Mouse (Mus musculus) kidney, embryonic 14.5 days (tissue): Measurements from ENCODE around the gene Clptm1. TPM values are rescaled to one million over a fixed set of nuclear protein-coding genes. Genes with fewer than 3 reads are reported as not detected.

Source experiments
- ATAC-seq: fragments of 200-750 bp; cut with Nextera tagmentation; 2 replicates; pipeline ENCODE4 v1.8.0; 2017; ENCODE audit warnings: moderate number of reproducible peaks, mild to moderate bottlenecking, moderate TSS enrichment, moderate library complexity; ENCODE audit not compliant: low FRiP score, low TSS enrichment
- H3K27ac ChIP-seq: fragments of 300-500 bp; sonication (generic); 2 replicates; pipeline ENCODE4 v1.5.1; 2014; ENCODE audit warnings: low read depth, mild to moderate bottlenecking, low read length, moderate library complexity, mixed read lengths
- H3K27me3 ChIP-seq: fragments of 300-500 bp; sonication (generic); 2 replicates; pipeline ENCODE4 v1.6.1; 2014; ENCODE audit warnings: mild to moderate bottlenecking, low read length; ENCODE audit not compliant: control insufficient read depth, insufficient read depth
- H3K36me3 ChIP-seq: fragments of 300-500 bp; sonication (generic); 2 replicates; pipeline ENCODE4 v1.6.1; 2014; ENCODE audit warnings: low read length, mixed read lengths; ENCODE audit not compliant: control insufficient read depth, insufficient read depth
- H3K4me1 ChIP-seq: fragments of 300-500 bp; sonication (generic); 2 replicates; pipeline ENCODE4 v1.6.1; 2014; ENCODE audit warnings: low read length, mixed read lengths; ENCODE audit not compliant: control insufficient read depth, insufficient read depth
- H3K4me2 ChIP-seq: fragments of 300-500 bp; sonication (generic); replicated peaks from 2 replicates; pipeline ENCODE4 v1.6.1; 2014; ENCODE audit warnings: low read depth, mild to moderate bottlenecking, low read length
- H3K4me3 ChIP-seq: fragments of 300-500 bp; sonication (generic); 2 replicates; pipeline ENCODE4 v1.5.1; 2014; ENCODE audit warnings: mild to moderate bottlenecking, low read length
- H3K9ac ChIP-seq: fragments of 300-500 bp; sonication (generic); 2 replicates; pipeline ENCODE4 v1.6.1; 2014; ENCODE audit warnings: low read depth, mild to moderate bottlenecking, low read length, moderate library complexity
- H3K9me3 ChIP-seq: fragments of 300-500 bp; sonication (generic); 2 replicates; pipeline ENCODE4 v1.6.1; 2016; ENCODE audit warnings: low read length; ENCODE audit not compliant: control insufficient read depth
- WGBS: fragments of 180-500 bp; shearing (Covaris S2); extraction: QIAGEN DNeasy Blood & Tissue Kit; methylation state at CpG from one replicate; pipeline ENCODE4 v1.1.7; 2014; 5-methylcytosine and 5-hydroxymethylcytosine counted together
- polyA plus RNA-seq: library from polyadenylated mRNA; unstranded; fragments of >200 nt; fragmentation: Nextera tagmentation; extraction: Ambion mirVana; gene quantifications from 2 replicates; pipeline ENCODE4 v1.2.1, GENCODE M21; 2014

Gene Clptm1
- polyA plus RNA-seq, 1 experiment from 2014 or later = 101 TPM

DNA sequence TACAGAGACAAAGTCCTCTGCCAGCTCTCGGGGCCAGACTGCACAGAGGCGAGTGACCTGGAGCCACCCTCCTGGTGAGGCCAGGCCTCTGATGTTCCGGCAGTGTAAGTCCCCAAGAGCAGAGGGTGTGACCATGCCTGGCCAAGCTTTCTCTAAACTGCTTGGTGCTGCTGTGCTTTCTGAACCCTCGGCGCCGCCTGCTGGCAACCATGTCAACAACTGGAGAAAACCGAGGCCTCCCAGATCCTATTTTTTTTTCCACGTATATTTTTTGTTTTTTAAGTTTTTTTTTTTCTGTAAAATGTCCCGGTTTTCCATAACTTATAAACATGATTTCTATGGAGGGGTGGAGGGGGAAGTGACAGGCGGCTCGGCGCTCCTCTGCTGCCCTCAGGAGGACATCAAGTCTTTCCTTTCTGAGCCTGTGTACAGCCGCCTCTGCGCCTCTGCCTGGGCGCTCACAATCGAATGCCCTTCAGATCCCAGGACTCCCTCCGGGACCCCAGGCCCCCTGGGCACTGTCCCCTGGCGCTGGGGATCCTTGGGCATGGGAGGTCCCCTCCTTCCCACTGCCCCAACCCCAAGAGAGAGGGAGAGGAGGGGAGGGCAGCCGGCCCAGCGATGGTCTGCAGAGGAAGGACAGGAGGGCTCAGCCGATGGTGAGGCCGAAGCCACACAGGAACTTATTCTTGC lies 36.4 kb upstream of the Clptm1 start:
- Histone ChIP-seq H3K27me3 (no peaks in the 10 kb centered on the region), H3K4me2 (no peak overlapping the region)

DNA sequence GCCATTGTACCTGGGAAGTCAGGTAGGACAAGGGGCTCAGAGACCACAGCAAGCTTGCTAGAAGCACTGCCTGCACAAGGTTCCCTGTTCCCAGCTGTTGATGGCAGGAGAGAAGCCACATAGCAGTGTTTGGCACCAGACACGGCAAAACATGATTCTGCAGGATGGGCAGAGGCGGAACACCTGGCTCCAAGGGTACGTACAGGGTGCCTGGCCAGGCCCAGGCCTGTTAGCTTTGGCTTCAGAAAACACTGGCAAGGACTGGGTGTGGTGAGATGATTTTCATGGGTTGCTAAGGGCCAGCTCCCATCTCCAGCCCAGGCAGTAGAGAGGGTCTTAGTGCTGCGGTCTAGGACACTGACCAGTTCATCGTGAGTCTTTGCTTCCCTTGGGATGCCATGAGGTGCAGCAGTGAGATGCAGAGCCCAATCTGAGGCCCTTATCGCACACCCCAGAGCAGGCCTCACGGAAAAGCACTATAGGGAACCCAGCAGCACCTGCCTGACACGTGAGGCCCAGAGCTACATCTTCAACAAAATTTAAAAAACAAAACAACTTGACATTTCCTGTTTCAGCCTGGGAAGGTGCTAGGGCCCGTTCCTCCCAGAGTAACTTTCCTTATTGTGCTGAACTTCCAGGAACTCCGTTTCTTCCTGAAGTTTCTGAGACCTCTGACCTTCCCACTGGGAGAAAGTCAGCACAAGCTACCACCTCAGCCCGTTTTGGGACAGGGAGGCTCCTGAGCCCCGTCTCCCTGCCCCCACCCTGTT lies 35.7 kb upstream of the Clptm1 start:
- Histone ChIP-seq H3K4me3 (no peak overlapping the region), H3K36me3 (peaks cover 29% of the 10 kb centered on the region), H3K9ac (peak overlapping the region; percentile 28; the same call in 1 of the 2 replicates), H3K27me3 (no peaks in the 10 kb centered on the region), H3K4me1 (peaks cover 8% of the 10 kb centered on the region; the same call in 1 of the 2 replicates), H3K9me3 (no peaks in the 10 kb centered on the region), H3K27ac (peak overlapping the region; percentile 30; the same call in 1 of the 2 replicates), H3K4me2 (no peak overlapping the region)
- WGBS = 67% methylated on average over 12 of the region's 12 CpGs
- ATAC-seq = no peak

More for the DNA sequence above, 36.4 kb upstream of the Clptm1 start:
- Histone ChIP-seq H3K9me3 (no peaks in the 10 kb centered on the region), H3K9ac (peak overlapping the region; percentile 28; the same call in 1 of the 2 replicates), H3K27ac (peak overlapping the region; percentile 30; the same call in 1 of the 2 replicates), H3K36me3 (peaks cover 31% of the 10 kb centered on the region), H3K4me1 (peaks cover 8% of the 10 kb centered on the region; the same call in 1 of the 2 replicates), H3K4me3 (no peak overlapping the region)
- ATAC-seq = peak; percentile 65
- 32% methylated on average over 22 of the region's 22 CpGs for WGBS

DNA sequence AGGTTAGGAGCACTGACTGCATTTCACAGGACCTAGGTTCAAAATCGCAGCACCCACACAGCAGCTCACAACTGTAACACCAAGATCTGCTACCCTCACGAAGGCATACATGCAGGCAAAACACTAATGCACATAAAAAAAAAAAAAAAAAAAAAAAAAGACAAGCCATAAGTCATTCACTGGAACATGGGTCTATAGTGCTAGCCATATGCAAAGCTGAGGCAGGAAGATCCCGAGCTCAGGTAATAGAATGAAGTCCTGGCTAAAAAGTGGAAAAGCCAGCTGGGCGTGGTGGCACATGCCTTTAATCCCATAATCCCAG lies 35.0 kb upstream of the Clptm1 start:
- Histone ChIP-seq H3K4me3 (no peak overlapping the region), H3K4me1 (peaks cover 11% of the 10 kb centered on the region; the same call in 1 of the 2 replicates), H3K36me3 (peaks cover 29% of the 10 kb centered on the region), H3K4me2 (no peak overlapping the region), H3K27me3 (no peaks in the 10 kb centered on the region), H3K9me3 (no peaks in the 10 kb centered on the region), H3K27ac (no peak overlapping the region), H3K9ac (no peak overlapping the region)
- no peak for ATAC-seq
- WGBS = 71% methylated on average over 4 of the region's 4 CpGs

DNA sequence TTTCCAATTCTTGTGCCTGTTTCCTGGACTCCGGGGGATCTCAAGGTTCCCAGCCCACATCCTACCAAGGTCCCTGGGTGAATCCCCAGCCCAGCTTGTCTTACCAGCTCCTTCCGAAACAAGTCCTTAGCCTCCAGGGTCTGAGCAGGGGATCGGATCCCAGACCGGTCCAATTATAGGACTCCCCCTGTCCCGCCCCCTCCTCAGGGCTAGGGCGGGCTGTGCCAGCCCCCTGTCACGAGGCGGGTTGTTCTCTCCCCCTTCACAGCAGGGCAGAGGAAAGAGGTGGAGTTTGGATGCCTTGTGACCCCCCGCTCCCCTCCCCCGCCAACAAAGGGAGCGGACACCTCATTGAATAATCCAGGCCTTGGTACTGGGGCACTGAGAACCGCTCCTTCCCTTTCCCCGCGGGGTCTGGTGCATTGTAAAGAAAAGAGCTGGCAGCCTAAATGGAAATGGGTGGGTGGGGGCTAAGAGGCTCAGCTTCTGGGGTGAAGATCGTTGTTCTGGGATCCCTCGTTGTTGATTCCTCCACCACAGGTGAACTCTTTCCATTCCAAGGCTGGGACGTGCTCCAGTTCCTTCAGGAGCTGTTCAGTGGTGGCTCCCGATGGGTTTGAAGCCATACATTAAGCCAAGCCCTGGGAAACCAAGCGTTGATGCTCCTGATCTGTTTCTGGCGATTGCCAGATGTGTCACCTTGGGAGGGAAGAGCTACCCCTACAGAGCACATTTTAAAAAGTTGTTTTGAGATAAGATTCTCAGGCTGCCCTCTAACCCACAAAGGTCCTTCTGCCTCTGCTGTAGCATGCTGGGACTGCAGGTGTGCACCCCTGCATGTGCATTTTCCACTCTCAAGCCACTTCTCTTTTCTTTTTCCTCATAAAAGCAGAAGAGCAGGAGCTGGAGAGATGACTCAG lies 34.3 kb upstream of the Clptm1 start, which contains the start of gene Apoe:
Gene Apoe (minus strand): TSS at position 282 of the 920 bp plus-strand sequence.
- 0 out of 2 replicates have a peak within 1 kb of the TSS, but pooled peaks have one; percentile 6 for H3K27ac ChIP-seq

DNA sequence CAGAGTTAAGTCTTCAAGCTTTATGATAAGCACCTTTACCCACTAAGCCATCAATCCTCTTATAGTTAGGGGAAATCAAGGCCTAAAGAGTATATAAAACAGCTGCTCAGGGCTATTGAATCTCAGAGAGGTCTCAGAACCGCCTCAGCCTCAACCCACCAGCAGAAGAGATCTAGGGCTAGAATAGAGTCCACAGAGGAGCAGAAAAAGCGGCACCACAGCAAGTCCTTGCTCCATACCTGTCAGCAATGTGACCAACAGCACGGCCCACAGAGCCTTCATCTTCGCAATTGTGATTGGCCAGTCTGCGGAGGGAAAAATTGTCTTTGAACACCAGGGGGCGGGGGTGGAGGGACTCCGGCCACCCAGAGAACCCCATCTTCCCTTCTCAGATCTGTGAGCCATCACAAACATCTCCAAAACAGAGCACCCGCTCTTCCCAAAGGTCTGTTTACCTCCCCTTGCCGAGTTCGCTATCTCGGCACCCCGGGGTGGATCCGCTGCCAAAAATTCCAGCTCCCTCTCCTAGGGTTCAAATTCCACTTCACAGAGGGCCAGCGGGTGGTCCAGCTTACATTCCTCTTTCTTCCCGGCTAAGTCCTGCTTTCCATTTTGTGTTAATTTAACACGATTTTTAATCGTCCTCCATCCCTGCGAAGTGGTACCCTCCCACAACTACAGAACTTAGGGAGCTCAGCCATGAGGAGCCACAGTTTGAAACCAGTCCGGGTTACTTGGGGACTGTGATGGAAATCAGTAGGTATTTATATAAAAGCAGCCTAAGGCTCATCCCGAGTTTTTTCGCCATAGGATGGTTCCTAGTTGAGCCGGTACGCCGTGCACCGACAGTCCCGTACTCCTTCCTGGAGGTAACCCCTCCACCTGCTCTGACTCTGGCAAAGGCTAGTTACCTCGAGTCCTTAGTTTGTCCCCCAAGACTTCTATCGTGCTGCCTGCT lies 33.4 kb upstream of the Clptm1 start:
- Histone ChIP-seq H3K27ac (0 out of 2 replicates have a peak overlapping the region, but pooled peaks have one; percentile 6), H3K4me3 (peak overlapping the region; percentile 21), H3K4me1 (peaks cover 16% of the 10 kb centered on the region; the same call in 1 of the 2 replicates)

More for the DNA sequence above, 34.3 kb upstream of the Clptm1 start, which contains the start of gene Apoe:
- Histone ChIP-seq H3K27me3 (no peaks in the 10 kb centered on the region), H3K9me3 (no peaks in the 10 kb centered on the region), H3K4me3 (peak within 1 kb of the TSS; percentile 21), H3K9ac (peak within 1 kb of the TSS; percentile 46), H3K36me3 (peaks cover 24% of the 10 kb centered on the region), H3K4me1 (peaks cover 12% of the 10 kb centered on the region; the same call in 1 of the 2 replicates), H3K4me2 (peak within 1 kb of the TSS; percentile 60)
- 3% methylated on average over 20 of the region's 20 CpGs for WGBS
- peak; percentile 36 for ATAC-seq

DNA sequence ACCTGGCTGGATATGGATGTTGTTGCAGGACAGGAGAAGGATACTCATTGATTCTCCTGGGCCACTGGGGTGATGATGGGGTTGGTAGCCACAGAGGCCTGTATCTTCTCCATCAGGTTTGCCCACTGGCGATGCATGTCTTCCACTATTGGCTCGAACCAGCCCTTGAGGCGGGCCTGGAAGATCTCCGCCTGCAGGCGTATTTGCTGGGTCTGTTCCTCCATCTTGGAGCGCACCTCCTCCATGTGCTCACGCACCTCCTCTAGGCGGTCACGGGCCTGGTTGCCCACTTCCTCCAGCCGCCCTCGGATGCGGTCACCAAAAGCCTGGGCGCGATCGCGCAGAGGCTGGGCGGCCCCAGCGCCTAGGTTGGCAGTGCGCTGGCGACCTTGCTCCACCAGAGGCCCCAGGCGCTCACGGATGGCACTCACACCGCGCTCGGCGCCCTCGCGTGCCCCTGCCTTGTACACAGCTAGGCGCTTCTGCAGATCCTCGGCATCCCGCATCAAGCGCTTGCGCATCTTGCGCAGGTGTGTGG lies 31.6 kb upstream of the Clptm1 start:
- Histone ChIP-seq H3K36me3 (no peaks in the 10 kb centered on the region), H3K9ac (no peak overlapping the region), H3K4me2 (no peak overlapping the region), H3K27me3 (no peaks in the 10 kb centered on the region), H3K27ac (no peak overlapping the region), H3K4me3 (no peak overlapping the region), H3K4me1 (peaks cover 23% of the 10 kb centered on the region; the same call in 1 of the 2 replicates), H3K9me3 (no peaks in the 10 kb centered on the region)
- ATAC-seq = no peak
- 97% methylated on average over 34 of the region's 34 CpGs for WGBS

More for the DNA sequence above, 33.4 kb upstream of the Clptm1 start:
- Histone ChIP-seq H3K4me2 (peak overlapping the region; percentile 60), H3K9me3 (no peaks in the 10 kb centered on the region), H3K36me3 (peaks cover 16% of the 10 kb centered on the region), H3K9ac (peak overlapping the region; percentile 46), H3K27me3 (no peaks in the 10 kb centered on the region)
- ATAC-seq = peak; percentile 8; the same call in 1 of the 2 replicates
- WGBS = 1% methylated on average over 28 of the region's 28 CpGs

DNA sequence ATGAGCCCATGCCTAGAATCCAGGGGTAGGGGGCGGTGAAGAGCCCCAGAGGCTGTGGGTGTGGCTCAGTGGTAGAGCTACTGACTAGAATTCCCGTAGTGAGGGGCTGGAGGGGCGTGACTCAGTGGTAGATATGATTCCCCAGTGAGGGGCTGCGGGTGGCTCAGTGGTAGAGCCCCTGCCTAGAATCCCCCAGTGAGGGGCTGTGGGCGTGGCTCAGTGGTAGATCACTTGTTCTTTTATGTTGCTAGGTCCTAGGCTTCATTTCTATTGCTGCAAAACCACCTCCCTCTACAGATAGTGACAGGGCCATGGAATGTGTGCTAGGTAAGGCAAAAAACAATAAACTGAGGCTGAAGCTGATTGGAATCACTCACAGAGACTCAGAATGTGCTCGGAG lies 31.0 kb upstream of the Clptm1 start:
- no peaks in the 10 kb centered on the region for H3K9me3 ChIP-seq
- no peak overlapping the region for H3K27ac ChIP-seq
- WGBS = 89% methylated on average over 6 of the region's 6 CpGs
- H3K4me2 ChIP-seq = no peak overlapping the region
- peaks cover 23% of the 10 kb centered on the region; the same call in 1 of the 2 replicates for H3K4me1 ChIP-seq
- H3K27me3 ChIP-seq = no peaks in the 10 kb centered on the region
- no peak overlapping the region for H3K4me3 ChIP-seq
- H3K36me3 ChIP-seq = no peaks in the 10 kb centered on the region
- no peak for ATAC-seq
- no peak overlapping the region for H3K9ac ChIP-seq
